Mouse (Mus musculus) T-helper 1 cell (primary cell): ENCODE measurements at regions not wholly inside any gene's neighbourhood (a gene's known extent, or its start where the extent isn't known, plus 50 kb on each side); places are given as distances from the start of the nearest gene placed in this dataset.
"Not testable (repeated sequence)": the region's sequence is repeated elsewhere in the genome, so short reads cannot be mapped to it uniquely, and the experiment has no call there.

ENCODE experiments used
- in situ Hi-C: fragments of 300-600 bp; cut with MboI, MseI; formaldehyde crosslinking; loops from one replicate; pipeline ENCODE4 v1.15.1; 2025; ENCODE audit warnings: high pct_unique_total_duplicates

DNA sequence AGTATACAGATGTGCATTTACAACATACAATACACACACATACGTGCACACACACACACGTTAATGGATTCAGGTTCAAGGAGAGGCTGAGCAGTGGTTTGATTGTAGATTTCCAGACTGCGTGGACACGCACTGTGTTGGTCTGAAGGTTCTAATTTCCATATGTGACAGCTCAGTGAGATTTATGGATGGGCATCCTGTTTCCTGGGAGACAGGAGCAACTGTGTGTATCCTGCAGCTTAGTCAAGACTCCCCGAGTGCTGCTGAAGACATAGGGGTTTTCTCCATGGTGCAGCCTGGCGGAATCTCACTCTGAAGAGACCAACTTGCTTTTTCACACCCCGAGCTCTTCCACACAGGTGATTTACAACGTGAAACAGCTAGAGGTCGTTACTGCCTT is 119.3 kb upstream of the Foxk1 start:
- in situ Hi-C loops: no loop called here

DNA sequence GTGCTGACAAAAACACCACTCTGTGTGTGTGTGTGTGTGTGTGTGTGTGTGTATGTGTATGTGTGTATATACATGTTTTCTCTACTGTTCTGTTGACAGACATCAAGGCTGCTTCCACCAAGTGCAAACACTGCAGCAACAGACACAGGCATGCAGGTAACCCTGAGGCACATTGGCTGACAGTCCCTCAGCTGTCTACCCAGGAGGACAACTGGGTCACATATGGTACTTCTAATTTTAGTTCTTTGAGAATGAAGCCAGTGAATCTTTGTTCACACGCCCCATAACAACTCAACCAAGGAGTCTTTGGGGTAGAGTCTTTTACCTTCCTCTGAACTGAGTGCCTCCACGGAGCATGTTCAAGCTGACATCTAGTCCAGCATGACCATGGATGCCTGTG is 113.3 kb upstream of the Foxk1 start:
- in situ Hi-C loops: no loop called here

DNA sequence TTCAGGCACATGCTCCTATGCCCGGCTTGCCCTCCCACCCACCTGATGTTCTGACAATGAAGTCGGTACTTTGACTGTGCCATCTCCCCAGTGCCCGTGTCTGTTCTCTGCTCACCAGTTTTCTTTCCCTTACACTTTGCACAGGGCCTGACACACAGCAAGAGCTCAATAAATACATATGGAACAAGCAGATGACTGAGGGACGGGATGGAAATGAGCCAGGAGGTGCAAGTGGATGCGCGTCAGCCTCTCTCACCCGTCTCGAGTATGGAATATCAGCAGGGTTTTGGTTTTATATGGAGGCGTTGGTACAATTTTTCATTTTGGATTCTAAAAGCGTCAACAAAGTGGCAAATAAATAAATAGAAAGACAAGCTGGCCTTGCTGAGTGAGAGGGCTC is 109.8 kb upstream of the Foxk1 start:
- in situ Hi-C loops: no loop called here

DNA sequence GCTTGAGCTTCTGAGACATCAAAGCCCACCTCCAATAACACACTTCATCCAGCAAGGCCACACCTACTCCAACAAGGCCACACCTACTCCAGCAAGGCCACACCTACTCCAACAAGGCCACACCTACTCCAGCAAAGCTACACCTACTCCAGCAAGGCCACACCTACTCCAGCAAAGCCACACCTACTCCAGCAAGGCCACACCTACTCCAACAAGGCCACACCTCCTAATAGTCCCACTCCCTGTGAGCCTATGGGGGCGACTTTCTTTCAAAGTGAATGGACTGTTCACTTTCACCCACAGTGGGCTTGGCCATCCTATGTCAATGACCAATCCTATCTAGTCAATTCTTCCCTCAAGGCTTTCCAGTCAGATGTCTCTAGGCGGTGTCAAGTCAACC is 104.9 kb upstream of the Foxk1 start:
- in situ Hi-C loops: not testable (repeated sequence)

DNA sequence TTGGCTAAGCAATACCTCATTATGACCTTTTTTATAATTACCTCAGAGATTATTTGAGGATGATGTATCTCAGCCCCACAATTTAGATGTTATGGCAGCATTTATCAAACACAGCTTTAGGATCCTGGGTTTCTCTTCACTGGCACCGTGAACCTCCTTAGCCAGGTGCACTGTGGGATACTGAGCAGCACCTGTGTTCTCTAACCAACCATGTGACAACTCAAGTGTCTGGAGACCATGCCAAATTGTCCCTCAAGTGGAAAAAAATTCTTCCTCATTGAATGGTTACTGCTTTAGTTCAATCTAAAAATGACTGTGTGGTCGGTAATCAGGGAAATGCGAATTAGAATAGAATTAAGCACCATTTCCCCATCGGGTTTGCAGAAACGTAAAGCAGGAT is 101.7 kb upstream of the Foxk1 start:
- in situ Hi-C loops: loop anchor here (25.0 kb wide), 1 partner anchor 312 kb away; no protein-coding TSS in a partner anchor

DNA sequence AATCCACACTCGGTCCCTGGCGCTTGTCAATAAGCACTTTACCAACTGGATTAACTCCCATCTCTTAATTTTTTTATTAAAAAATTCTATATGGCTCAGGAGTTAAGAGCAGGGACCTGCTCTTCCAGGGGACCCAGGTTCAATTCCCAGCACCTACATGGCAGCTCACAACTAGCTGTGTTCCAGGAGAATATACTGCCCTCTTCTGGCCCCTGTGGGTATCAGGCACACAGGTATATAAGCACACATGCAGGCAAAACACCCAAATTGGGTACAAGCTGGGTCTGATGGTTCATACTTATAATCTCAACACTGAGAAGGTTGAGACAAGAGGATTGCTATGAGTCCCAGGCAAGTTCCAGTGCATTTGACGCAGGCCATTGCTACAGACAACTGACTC is 92.8 kb upstream of the Foxk1 start:
- in situ Hi-C loops: loop anchor here (25.0 kb wide), 1 partner anchor 321 kb away; no protein-coding TSS in a partner anchor

DNA sequence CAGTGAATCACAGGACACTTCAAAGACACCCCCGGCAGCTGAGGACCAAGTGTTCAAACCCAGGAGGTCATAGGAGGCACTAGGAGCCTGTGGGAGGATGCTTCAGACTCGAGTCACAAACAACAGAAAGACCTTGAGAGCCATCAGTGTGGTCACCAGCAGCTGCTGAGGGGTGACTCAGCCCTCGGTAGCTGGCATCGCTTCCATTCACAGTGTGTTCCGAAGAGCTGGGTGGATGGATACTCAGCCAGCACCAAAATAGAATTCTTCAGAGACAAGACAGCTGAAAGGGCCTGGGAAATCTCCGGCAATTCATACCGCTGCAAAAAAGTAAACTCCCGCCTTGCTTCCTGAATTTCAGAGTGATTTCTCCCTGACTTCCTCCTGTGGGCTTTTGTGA is 87.4 kb upstream of the Foxk1 start:
- in situ Hi-C loops: loop anchor here (25.0 kb wide), 1 partner anchor 327 kb away; no protein-coding TSS in a partner anchor

DNA sequence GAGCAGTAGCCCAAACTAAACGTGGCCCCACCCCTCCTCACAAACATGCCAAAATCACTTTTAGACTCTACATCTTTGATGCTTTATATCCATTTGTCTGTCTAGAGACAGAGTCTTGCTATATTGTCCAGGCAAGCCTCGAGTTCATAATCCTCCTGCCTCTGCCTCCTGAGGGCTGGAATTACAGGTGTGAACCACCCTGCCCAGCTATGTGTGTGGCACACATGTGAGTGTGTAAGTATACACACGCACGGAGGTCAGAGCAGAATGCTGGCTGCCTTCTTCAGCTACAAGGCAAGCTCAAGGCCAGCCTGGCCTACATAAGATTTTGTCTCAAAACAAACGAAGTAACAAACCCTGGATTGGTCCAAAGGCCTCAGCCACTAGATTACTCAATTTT is 86.8 kb upstream of the Foxk1 start:
- in situ Hi-C loops: loop anchor here (25.0 kb wide), 1 partner anchor 327 kb away; no protein-coding TSS in a partner anchor

DNA sequence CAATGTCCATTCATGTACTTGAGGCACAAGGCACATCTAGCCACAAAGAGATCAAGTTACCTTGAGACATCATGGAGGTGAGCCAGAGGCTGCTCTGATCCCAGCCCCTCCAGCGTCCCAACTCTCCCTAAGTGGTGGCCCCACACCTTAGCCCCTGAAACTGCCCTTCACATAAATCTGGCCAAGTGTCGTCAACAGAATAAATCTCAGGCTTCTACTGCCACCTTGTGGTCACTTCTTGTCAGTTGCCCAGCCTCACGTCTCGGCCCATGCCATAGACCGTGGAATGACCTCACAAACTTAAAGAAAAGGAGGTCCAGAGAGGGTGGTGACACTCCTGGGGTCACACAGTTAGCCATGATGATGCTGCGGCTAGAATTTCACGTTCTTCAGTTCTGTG is 82.0 kb upstream of the Foxk1 start:
- in situ Hi-C loops: loop anchor here (25.0 kb wide), 1 partner anchor 332 kb away; no protein-coding TSS in a partner anchor

DNA sequence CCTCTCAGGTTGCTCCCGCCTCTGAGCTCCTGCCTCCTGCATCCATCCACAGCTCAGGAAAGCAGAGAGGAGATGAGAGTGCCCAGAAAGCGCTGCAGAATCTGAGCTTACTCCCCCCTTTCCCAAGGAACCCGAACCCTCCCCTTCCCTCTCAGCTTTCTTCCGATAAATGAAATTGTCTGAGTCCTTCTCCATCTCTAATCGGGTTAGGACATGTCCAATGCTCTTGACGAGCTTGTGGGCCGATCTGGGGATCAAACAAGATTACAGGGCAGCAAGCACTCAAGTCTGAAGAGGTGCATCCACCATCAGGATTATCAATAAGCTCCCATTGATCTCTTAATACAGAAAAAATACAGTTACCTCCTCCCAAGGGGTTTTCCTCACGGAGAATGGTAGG is 80.0 kb upstream of the Foxk1 start:
- in situ Hi-C loops: loop anchor here (25.0 kb wide), 1 partner anchor 334 kb away; no protein-coding TSS in a partner anchor

DNA sequence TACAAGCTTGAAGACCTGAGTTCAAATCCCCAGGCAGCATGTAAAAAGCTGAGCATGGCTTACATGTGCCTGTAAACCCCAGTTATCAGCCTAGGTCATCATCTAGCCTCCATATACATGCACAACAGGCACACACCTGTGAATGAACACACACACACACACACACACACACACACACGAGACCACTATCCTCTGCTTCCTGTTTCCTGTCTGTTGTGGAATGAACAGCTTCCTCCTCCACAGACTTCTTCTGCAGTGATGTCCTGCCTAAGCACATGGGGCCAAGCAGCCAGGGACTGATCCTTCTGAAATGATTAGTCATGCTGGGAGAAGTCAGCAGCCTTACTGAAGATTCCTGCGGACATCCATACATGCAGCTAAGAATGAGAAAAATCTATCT is 76.4 kb upstream of the Foxk1 start:
- in situ Hi-C loops: loop anchor here (25.0 kb wide), 1 partner anchor 338 kb away; no protein-coding TSS in a partner anchor

DNA sequence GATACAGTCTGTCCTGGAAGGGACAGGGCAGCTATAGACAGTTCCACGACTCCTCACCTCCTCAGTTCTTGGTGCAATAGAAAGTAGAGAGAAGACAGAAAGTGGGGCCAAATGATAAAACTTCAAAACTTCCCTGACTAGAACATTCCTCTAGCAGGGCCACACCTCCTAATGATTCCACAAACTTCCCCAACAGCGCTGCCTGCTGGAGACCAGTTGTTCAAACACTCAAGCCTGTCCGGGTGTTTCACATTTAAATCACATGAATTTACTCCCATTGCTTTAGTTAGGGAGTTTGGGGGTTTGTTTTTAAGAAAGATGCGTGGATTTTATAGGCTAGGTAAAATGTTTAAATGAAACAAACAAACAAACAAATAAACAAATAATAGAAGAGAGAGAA is 75.7 kb upstream of the Foxk1 start:
- in situ Hi-C loops: no loop called here

DNA sequence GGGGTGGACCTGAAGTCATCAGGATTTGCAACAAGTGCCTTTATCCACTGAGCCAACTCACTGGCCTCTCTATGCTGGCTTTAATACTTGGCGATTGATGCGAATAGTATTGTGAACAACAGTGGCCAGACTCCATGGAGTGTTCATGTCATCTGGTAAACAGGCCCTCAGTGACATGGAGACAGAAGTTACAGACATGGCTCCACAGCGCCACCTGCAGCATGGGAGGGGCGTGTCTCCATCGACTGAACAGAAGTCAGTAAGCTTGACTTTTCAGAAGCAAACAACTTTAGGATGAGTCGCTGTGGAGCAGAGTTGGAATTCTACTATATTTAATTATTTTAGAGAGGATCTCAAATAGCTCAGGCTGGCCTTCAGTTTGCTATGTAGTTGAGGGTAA is 74.0 kb upstream of the Foxk1 start:
- in situ Hi-C loops: no loop called here

DNA sequence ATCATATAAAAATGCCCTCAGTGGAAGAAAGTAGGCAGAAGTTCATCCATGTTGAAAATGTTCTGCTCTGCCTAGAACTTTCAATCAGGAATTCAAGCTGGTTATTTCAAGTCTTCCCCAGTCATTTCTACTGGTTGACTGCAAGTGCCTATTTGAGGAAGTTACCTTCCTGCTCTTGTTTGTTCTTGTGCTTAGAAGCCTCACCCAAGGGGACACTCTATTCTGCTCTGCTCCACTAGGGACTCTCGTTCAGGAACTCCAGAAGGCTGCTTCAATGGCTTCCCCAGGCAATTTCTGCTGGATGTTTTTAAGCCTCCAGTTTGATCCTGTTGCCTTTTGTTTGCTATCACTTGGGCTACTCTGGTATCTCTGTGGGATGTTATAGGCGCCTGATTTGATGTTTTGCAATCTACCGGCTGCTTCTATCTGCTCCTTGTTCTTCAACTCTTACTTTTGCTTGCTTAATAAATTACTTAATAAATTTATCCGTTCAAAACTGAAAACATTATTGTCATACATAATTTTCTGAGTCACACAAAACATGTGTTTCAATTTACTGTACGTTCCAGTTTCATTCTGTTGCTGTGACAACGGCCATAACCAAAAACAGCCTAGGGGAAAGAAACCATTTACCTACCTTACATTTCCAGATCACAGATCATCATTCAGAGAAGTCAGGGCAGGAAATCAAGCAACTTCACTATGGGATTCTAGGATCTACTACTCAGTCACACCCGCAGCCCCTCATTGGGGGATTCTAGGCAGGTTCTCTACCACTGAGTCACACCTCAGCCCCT is 71.4 kb upstream of the Foxk1 start:
- in situ Hi-C loops: no loop called here

DNA sequence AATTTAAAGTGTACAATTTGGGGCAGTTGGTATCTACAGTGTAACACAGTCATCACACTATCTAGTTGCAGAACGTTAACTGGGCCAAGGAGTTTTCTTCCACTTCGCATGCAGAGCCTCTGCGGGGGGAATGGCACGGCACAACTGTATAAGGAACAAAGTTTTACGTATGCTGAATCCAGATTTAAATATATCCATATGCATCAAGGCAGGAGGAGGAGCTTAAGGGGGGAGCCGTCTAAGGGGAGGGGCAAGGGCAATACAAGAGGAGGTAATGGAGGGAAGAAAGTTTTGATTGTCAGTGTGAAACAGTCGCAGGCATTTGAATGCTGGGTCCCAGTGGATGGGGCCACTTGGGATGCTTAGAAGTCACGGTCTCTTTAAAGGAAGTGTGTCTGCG is 68.6 kb upstream of the Foxk1 start:
- in situ Hi-C loops: no loop called here

DNA sequence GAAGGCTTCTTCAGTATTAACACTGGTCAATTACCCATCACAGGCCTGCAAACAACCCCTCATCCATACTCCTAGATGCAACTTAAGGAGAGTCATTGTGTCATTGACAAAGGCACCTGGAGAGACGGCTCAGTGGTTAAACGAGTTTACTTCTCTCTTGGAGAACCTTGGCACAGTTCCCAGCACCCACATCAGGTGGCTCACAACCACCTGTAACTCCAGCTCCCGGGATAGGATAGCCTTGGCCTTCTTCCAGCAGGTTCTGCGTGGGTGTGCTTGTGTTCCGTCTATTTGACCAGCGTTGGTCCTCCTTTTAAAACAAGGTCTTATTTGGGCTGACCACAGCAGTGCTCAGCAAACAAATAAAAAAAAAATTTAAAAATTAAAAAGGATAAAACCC is 63.9 kb upstream of the Foxk1 start:
- in situ Hi-C loops: no loop called here

DNA sequence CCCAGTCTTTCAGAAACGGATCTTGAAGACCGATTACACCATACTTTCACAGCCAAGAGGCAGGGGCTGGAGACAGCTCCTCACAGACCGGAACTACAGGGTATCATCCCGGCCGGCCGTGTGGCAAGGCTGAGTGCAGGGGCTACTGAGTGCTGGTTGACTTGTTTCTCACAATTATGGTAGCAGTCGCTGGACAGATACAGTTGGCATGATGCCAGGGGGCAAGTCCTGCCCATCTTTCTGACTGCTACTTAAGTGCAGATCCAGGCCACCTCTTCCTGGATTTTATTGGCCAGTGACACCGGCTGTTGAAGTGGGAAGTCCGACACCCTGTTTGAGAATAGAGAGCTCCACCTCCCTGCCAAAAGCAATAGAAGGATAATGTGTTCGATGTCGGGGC is 63.2 kb upstream of the Foxk1 start:
- in situ Hi-C loops: no loop called here

DNA sequence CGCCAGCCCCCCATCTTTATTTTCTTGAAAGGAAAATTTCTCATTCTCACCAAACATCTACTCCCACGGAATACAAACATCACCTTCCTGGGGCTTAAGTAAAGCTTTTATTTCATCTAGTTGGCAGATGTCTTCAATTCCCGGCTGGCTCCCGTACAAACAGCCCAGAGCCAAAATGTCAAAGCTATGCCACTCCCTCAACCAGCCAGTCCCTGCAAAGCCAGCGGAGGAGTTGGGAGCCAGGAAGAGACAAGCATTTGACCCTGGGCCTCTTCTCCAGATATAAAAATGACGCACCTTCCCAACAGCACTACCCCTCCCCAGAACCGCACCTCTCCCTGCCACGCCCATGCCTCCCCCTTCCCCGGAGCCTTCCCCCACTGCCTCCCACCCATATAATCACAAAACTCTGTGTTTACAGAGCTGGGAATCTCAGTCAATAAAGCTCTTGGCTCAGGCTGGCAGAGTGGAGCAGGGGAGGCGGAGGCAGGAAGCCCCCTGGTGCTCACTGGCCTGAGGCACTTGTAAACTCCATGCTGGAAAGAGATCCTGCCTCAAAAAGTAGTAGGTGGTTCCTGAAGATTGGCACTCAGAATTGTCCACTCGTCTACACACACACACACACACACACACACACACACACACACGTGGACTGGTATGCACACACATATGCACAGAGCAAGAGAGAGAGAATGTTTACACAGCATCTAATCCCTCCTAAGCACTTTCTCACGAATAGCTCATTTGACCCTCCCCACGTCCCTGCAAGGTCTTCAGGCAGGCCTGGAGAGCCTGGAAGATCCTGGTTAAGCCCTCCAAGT is 60.9 kb upstream of the Foxk1 start:
- in situ Hi-C loops: no loop called here

DNA sequence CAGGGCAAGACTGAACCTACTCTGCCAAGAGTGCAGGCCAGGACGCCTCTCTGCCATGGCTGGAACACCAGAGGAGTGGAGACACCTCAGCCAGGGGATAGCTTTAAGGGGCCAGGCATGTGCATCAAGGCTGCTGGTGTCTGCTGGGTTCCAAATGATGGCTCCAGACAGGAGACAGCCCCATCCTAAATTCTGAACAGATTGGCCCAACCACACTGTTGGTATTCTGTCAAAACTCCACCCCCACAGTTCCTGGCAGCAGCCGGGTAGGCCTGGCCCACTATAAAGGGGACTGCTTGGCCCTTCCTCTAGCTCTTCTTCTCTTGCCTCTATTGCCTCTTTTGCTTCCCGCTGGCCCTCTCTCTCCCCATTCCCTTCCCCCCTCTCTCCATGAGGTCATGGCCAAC is 60.3 kb upstream of the Foxk1 start:
- in situ Hi-C loops: no loop called here

DNA sequence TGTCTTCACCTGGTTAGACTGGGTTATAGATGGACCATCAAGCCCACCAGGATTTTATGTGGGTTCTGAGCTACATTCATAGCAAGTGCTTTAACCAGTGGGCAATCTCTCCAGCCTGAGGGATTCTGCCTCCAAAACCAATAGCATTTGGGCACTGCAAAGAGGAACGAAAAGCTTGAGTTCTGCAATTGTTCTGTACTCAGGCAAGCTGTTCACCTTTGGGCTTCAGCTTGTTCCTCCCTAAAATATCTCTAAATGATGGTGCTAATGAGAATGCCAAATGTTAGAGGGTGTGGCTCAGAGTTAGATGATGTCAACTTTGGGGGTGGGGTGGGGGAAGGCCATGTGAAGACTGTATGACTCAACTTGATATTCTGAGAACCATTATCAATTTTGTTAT is 54.8 kb upstream of the Foxk1 start:
- in situ Hi-C loops: no loop called here

DNA sequence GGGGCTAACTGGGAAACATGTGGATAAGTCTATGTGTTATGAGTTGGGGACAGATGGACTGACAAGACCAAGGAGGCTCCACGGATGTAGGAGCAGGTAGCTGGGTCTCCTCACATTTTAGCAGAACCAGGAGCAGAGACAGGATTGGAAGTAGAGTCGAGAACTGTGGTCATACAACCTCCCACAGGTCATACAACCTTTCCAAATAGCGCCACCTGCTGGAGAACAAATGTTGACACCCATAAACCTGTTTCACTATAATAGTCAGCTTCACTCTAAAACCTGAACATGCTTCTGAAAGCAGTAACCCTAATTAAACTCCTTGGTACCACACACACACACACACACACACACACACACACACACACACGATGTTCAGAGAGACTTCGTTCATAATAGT is 50.7 kb upstream of the Foxk1 start:
- in situ Hi-C loops: no loop called here
